Mouse (Mus musculus) CH12.LX (cell line): ENCODE measurements around the gene Rab21. TPM values are rescaled to one million over a fixed set of nuclear protein-coding genes. Genes with fewer than 3 reads are reported as not detected.

Source experiments
- DNase-seq: peaks from one replicate; pipeline ENCODE4 v3.0.0-alpha.2; 2013; ENCODE audit errors: extremely low read depth
- H3K27ac ChIP-seq: 2 replicates; pipeline ENCODE4 v1.5.1; 2012; ENCODE audit warnings: low read depth, mild to moderate bottlenecking, control low read depth, moderate library complexity; ENCODE audit not compliant: insufficient read depth
- H3K27me3 ChIP-seq: replicated peaks from 2 replicates; pipeline ENCODE3; 2012; ENCODE audit warnings: inconsistent platforms
- H3K36me3 ChIP-seq, 2 experiments: replicated peaks in 1 of 2; 2 replicates each; pipeline versions ENCODE3 to v1.6.1; 2012; ENCODE audit warnings: inconsistent platforms in 1 of 2, low read length in 1 of 2, mild to moderate bottlenecking in 1 of 2, mixed read lengths in 1 of 2, moderate library complexity in 1 of 2; ENCODE audit not compliant: control insufficient read depth in 1 of 2, insufficient read depth in 1 of 2
- H3K4me1 ChIP-seq, 2 experiments: 2 replicates each; pipeline ENCODE4 v1.6.1; 2012; ENCODE audit warnings: inconsistent platforms in 1 of 2, moderate library complexity in 1 of 2; ENCODE audit not compliant: insufficient read depth in 2 of 2, control insufficient read depth in 1 of 2
- H3K4me2 ChIP-seq: 2 replicates; pipeline ENCODE4 v1.6.1; 2012; ENCODE audit warnings: low read depth, mild to moderate bottlenecking, control low read depth; ENCODE audit not compliant: poor library complexity, insufficient read depth, severe bottlenecking
- H3K4me3 ChIP-seq, 3 experiments: fragments of 150-350 bp in 1 of 3; sonication (generic) in 1 of 3; replicated peaks in 1 of 3; 2 replicates each; pipeline versions ENCODE3 to v1.5.1; 2011 to 2012; ENCODE audit warnings: low read depth in 2 of 3, low read length in 2 of 3, mild to moderate bottlenecking in 2 of 3, moderate library complexity in 2 of 3, control low read depth in 1 of 3, improper control_type of control experiment in 1 of 3, inconsistent platforms in 1 of 3, mixed read lengths in 1 of 3; ENCODE audit not compliant: poor library complexity in 1 of 3
- H3K79me2 ChIP-seq: replicated peaks from 2 replicates; pipeline ENCODE4 v1.6.1; 2012; ENCODE audit warnings: mild to moderate bottlenecking, moderate library complexity; ENCODE audit not compliant: control insufficient read depth, poor library complexity, insufficient read depth, severe bottlenecking; ENCODE audit errors: extremely low read depth
- H3K9ac ChIP-seq: 2 replicates; pipeline ENCODE4 v1.6.1; 2012; ENCODE audit warnings: low read depth, mild to moderate bottlenecking, control low read depth, moderate library complexity; ENCODE audit not compliant: insufficient read depth
- H3K9me3 ChIP-seq: replicated peaks from 2 replicates; pipeline ENCODE3; 2012; ENCODE audit warnings: low read length, inconsistent platforms, mixed read lengths
- CHD2 ChIP-seq: IDR thresholded peaks from 2 replicates; pipeline ENCODE4 v1.6.1; 2011; ENCODE audit warnings: low read length, improper control_type of control experiment
- E2F4 ChIP-seq: IDR thresholded peaks from 2 replicates; pipeline ENCODE4 v1.6.1; 2011; ENCODE audit warnings: low read depth, low read length, improper control_type of control experiment; ENCODE audit not compliant: insufficient replicate concordance
- EP300 ChIP-seq: IDR thresholded peaks from 2 replicates; pipeline ENCODE4 v1.6.1; 2011; ENCODE audit warnings: low read length, improper control_type of control experiment
- ETS1 ChIP-seq: conservative IDR thresholded peaks from 2 replicates; pipeline ENCODE4 v1.6.1; 2012; ENCODE audit warnings: low read depth, mild to moderate bottlenecking, inconsistent platforms, low read length, improper control_type of control experiment, moderate library complexity
- IRF4 ChIP-seq: IDR thresholded peaks from 2 replicates; pipeline ENCODE4 v1.6.1; 2014; ENCODE audit warnings: low read depth, mild to moderate bottlenecking, inconsistent platforms, low read length, improper control_type of control experiment
- JUN ChIP-seq: IDR thresholded peaks from 2 replicates; pipeline ENCODE4 v1.6.1; 2011; ENCODE audit warnings: low read depth, mild to moderate bottlenecking, low read length, improper control_type of control experiment, moderate library complexity; ENCODE audit not compliant: insufficient read depth
- KAT2A ChIP-seq: IDR thresholded peaks from 2 replicates; pipeline ENCODE4 v1.6.1; 2012; ENCODE audit warnings: low read length, improper control_type of control experiment, inconsistent platforms; ENCODE audit not compliant: insufficient replicate concordance
- MAFK ChIP-seq: IDR thresholded peaks from 2 replicates; pipeline ENCODE4 v1.6.1; 2011; ENCODE audit warnings: low read length, improper control_type of control experiment; ENCODE audit not compliant: insufficient replicate concordance
- MAX ChIP-seq: IDR thresholded peaks from 2 replicates; pipeline ENCODE4 v1.6.1; 2011; ENCODE audit warnings: low read length, improper control_type of control experiment
- MYC ChIP-seq: IDR thresholded peaks from 2 replicates; pipeline ENCODE4 v1.6.1; 2011; ENCODE audit warnings: low read depth, mild to moderate bottlenecking, improper control_type of control experiment, low read length
- NELFE ChIP-seq: IDR thresholded peaks from 2 replicates; pipeline ENCODE4 v1.6.1; 2011; ENCODE audit warnings: low read depth, low read length, improper control_type of control experiment
- NRF1 ChIP-seq: IDR thresholded peaks from 2 replicates; pipeline ENCODE4 v1.6.1; 2014; ENCODE audit warnings: low read depth, mild to moderate bottlenecking, inconsistent platforms, low read length, improper control_type of control experiment, moderate library complexity
- POLR2A ChIP-seq: IDR thresholded peaks from 2 replicates; pipeline ENCODE4 v1.6.1; 2011; ENCODE audit warnings: low read depth, mild to moderate bottlenecking, improper control_type of control experiment, low read length
- POLR2AphosphoS2 ChIP-seq: IDR thresholded peaks from 2 replicates; pipeline ENCODE4 v1.6.1; 2011; ENCODE audit warnings: low read depth, low read length, improper control_type of control experiment
- RAD21 ChIP-seq: IDR thresholded peaks from 2 replicates; pipeline ENCODE4 v1.6.1; 2011; ENCODE audit warnings: low read depth, mild to moderate bottlenecking, low read length, improper control_type of control experiment, moderate library complexity
- RCOR1 ChIP-seq: conservative IDR thresholded peaks from 2 replicates; pipeline ENCODE4 v1.6.1; 2012; ENCODE audit warnings: low read depth, mild to moderate bottlenecking, inconsistent platforms, low read length, improper control_type of control experiment
- SIN3A ChIP-seq: IDR thresholded peaks from 2 replicates; pipeline ENCODE4 v1.6.1; 2012; ENCODE audit warnings: low read length, improper control_type of control experiment, inconsistent platforms
- USF2 ChIP-seq: conservative IDR thresholded peaks from 2 replicates; pipeline ENCODE4 v1.6.1; 2011; ENCODE audit warnings: low read depth, low read length, improper control_type of control experiment
- ZKSCAN1 ChIP-seq: IDR thresholded peaks from 2 replicates; pipeline ENCODE4 v1.6.1; 2012; ENCODE audit warnings: low read depth, inconsistent platforms, low read length, improper control_type of control experiment, borderline replicate concordance
- dilution Hi-C: fragments of 300-500 bp; cut with MboI; formaldehyde crosslinking; loops from 2 replicates; pipeline ENCODE4 v1.14.3; 2020; ENCODE audit warnings: low sequenced_read_pairs; ENCODE audit not compliant: extremely low pct_unique_long_range_greater_than_20kb, extremely low pct_ligation_motif_present
- in situ Hi-C: fragments of 300-500 bp; cut with MboI; formaldehyde crosslinking; loops from 3 replicates; pipeline ENCODE4 v1.14.3; 2019; ENCODE audit warnings: low sequenced_read_pairs, low pct_ligation_motif_present, low pct_unique_long_range_greater_than_20kb, mixed read lengths
- polyA plus RNA-seq: library from polyadenylated mRNA; unstranded; fragments of >175 nt; gene quantifications from 2 replicates; pipeline ENCODE4 v1.2.1, GENCODE M21; 2012; ENCODE audit warnings: low read depth; ENCODE audit not compliant: insufficient read length
- total RNA-seq, 2 experiments: library from RNA; depleted of rRNA; stranded (reverse); fragments of 300-350 nt in 1 of 2; fragments of >200 nt in 1 of 2; gene quantifications; 2 replicates each; pipeline ENCODE4 v1.2.3; 2012 to 2014

Rab21 gene
- total and polyA plus RNA-seq, 3 experiments, result 55.6 to 58.4 (median 57.4) TPM

DNA sequence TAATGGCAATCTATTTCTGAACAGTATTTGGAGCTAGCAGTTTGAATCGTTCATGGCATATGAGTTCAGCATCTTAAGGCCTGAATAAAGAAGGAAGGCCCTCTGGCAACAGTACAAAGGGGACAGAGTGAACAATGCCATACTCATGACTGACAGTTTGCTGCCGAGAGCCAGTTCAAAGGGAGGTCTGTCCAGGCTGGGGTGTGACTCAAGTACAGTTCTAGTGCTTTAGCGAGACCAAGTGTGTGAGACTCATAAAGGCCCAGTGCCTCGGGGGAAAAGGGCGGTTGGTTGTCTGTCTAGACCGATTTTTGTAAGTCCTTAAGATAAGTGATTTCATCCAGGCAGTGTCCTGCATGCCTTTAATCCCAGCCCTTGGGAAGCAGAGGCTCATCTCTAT is 39.2 kb upstream of the Rab21 start:
- Histone ChIP-seq H3K79me2 (no peaks in the 10 kb centered on the region), H3K36me3 (peaks cover 20 to 47% of the 10 kb centered on the region in 2 experiments), H3K27ac (no peak overlapping the region), H3K4me1 (peaks cover 8 to 15% of the 10 kb centered on the region in 2 experiments), H3K27me3 (no peaks in the 10 kb centered on the region), H3K4me2 (no peak overlapping the region), H3K4me3 (no peak overlapping the region), H3K9ac (no peak overlapping the region), H3K9me3 (no peaks in the 10 kb centered on the region)
- DNase-seq, result no peak
- TF ChIP-seq USF2 (no peak), ZKSCAN1 (no peak), E2F4 (no peak), POLR2AphosphoS2 (no peak), JUN (no peak), RAD21 (no peak)
- in situ Hi-C loops, result no loop called here
- dilution Hi-C loops, result no loop called here

DNA sequence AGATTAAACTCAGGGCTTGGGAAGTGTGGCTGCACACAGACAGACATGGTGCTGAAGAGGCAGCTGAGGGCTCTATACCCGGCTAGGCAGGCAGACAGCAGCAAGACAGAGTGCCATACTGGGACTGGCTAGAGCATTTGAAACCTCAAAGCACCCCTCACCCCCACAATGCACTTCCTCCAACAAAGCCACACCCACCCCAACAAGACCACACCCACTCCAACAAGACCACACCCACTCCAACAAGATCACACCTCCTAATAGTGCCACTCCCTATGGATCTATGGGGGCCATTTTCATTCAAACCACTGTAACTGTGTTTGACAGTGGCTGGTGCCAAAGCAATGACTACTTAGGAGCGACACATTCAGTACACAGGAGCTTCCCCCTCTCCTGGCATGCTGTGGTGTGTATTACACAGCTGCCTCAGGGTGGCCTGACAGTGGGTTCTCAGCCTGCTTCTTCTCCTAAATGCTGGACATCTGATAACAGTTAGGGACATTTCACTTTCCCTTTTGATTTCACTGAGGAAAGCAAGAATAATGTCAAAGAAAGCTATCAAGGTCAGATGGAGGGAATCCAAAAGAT is 35.5 kb upstream of the Rab21 start:
- Histone ChIP-seq H3K79me2 (no peaks in the 10 kb centered on the region), H3K27ac (no peak overlapping the region), H3K9ac (no peak overlapping the region), H3K9me3 (no peaks in the 10 kb centered on the region), H3K4me3 (no peak overlapping the region), H3K4me2 (no peak overlapping the region), H3K27me3 (no peaks in the 10 kb centered on the region), H3K36me3 (peaks cover 22 to 44% of the 10 kb centered on the region in 2 experiments)
- dilution Hi-C loops (no loop called here), in situ Hi-C loops (no loop called here)
- DNase-seq, result no peak
- no peak for TF ChIP-seq CHD2
- no peak for TF ChIP-seq IRF4
- no peak for TF ChIP-seq KAT2A
- no peak for TF ChIP-seq SIN3A
- TF ChIP-seq MYC, result no peak
- no peak for TF ChIP-seq NELFE
- TF ChIP-seq POLR2A, result no peak
- TF ChIP-seq RCOR1, result no peak
- no peak for TF ChIP-seq EP300
- no peak for TF ChIP-seq USF2
- TF ChIP-seq ETS1, result no peak
- no peak for TF ChIP-seq POLR2AphosphoS2
- no peak for TF ChIP-seq MAX
- TF ChIP-seq MAFK, result no peak
- TF ChIP-seq NRF1, result no peak
- TF ChIP-seq, all 38 proteins: peak for 0
- H3K4me1 ChIP-seq, result peaks cover 4 to 11% of the 10 kb centered on the region in 2 experiments; a peak in 3 of 4 replicates
